Mouse (Mus musculus) bone marrow macrophage, adult 2 months (primary cell): Measurements from ENCODE around the gene Dstyk.

ENCODE experiments used
- CTCF ChIP-seq: IDR thresholded peaks from 2 replicates; pipeline ENCODE4 v1.5.1; 2012; ENCODE audit warnings: low read depth, mild to moderate bottlenecking, low read length, moderate library complexity
- POLR2A ChIP-seq: IDR thresholded peaks from 2 replicates; pipeline ENCODE4 v1.6.1; 2012; ENCODE audit warnings: mild to moderate bottlenecking, low read depth, low read length, borderline replicate concordance

DNA sequence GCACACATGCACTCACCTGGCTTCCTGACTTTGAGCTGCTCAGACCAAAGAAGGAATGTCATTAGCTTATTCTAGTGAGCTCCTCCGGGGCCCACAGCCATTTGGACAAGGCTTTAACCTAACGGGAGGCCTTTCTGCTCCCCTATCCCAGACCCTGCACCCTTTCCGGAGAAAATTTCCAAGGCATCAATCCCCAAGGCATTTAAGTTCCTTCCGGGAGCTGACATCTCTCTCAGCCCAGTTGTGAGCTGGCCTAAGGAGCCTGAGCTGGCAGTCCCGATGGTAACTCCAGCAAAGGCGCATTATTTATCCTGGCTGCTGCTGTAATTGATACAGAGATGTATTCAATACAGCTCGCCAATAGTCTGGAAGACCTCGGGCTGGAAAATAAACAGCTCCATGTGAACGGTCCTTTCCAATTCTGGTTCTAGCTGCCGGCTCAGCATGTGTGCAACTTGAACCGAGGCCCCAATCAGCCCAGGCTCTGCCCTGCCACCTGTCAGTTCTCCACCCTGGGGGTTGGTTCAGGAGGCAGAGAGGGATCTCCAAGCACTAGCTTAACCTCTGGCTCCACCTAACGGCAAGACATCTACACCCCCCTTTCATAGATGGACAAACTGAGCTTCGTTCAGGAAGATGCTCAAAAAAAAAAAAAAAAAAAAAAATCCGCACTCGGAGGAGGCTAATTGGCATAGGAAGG, 27.3 kb upstream of the Dstyk start:
- TF ChIP-seq CTCF: 0 out of 2 replicates have a peak, but pooled peaks have one; percentile 6
- no peak for TF ChIP-seq POLR2A
